Mouse (Mus musculus) C2C12 (cell line): ENCODE data around the gene Rad51b.

Source experiments
- CEBPB ChIP-seq: IDR thresholded peaks from one replicate; pipeline ENCODE4 v1.6.1; 2011; ENCODE audit warnings: low read depth, mild to moderate bottlenecking, control low read depth, moderate library complexity
- CTCF ChIP-seq: IDR thresholded peaks from one replicate; pipeline ENCODE4 v1.5.1; 2011; ENCODE audit not compliant: control insufficient read depth, insufficient read depth, insufficient read length
- FOSL1 ChIP-seq: IDR thresholded peaks from one replicate; pipeline ENCODE4 v1.8.0; 2011; ENCODE audit warnings: mild to moderate bottlenecking, low read length; ENCODE audit not compliant: poor library complexity, insufficient read depth, severe bottlenecking
- MAX ChIP-seq: IDR thresholded peaks from one replicate; pipeline ENCODE4 v1.6.1; 2011; ENCODE audit warnings: mild to moderate bottlenecking, control low read depth
- MYOD1 ChIP-seq: IDR thresholded peaks from one replicate; pipeline ENCODE4 v1.6.1; 2011; ENCODE audit warnings: low read depth; ENCODE audit not compliant: control insufficient read depth, insufficient read length
- MYOG ChIP-seq: IDR thresholded peaks from one replicate; pipeline ENCODE4 v1.6.1; 2011; ENCODE audit not compliant: control insufficient read depth, insufficient read length; ENCODE audit errors: extremely low read depth
- USF1 ChIP-seq: IDR thresholded peaks from one replicate; pipeline ENCODE4 v1.6.1; 2011; ENCODE audit warnings: low read depth, mild to moderate bottlenecking, control low read depth, moderate library complexity

GRCm38 (mm10) chr12:79838181-79838961 is 541.3 kb downstream of the Rad51b start:
- TF ChIP-seq CTCF (no peak), USF1 (no peak), MYOG (no peak), CEBPB (no peak), MYOD1 (no peak), MAX (no peak), FOSL1 (no peak)
